Mouse (Mus musculus): Measurements from ENCODE around the gene Fam114a1. TPM values are rescaled to one million over a fixed set of nuclear protein-coding genes. Genes with fewer than 3 reads are reported as not detected.

The Fam114a1 gene
- polyA plus RNA-seq, 1 experiment: 2.1 TPM

DNA sequence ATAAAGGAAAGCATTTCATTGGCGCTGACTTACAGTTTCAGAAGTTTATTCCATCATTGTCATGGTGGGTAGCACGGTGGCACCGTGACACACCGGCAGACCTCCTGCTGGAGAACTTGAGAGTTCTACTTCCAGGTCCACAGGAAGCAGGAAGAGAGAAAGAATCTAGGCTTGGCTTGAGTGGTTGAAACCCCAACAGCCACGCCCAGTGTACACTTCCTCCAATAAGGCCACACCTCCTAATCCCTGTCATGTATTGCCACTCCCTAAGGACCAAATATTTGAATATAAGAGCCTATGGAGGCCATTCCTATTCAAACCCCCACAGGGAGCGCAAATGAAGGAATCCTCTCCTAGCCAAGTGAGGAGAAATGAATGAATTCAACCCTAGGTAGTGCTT is 87.7 kb downstream of the Fam114a1 start:
- Histone ChIP-seq H3K27me3 (ENCODE audit: control insufficient read depth, insufficient read depth, low read length) (no peaks in the 10 kb centered on the region), H3K4me3 (ENCODE audit: control insufficient read depth, low read depth, low read length) (peak overlapping the region; percentile 57), H3K36me3 (ENCODE audit: control insufficient read depth, insufficient read depth, low read length) (no peaks in the 10 kb centered on the region), H3K27ac (ENCODE audit: control insufficient read depth, insufficient read depth, low read depth, low read length) (peak overlapping the region; percentile 10; the same call in 1 of the 2 replicates), H3K4me1 (ENCODE audit: control insufficient read depth, insufficient read depth, low read length) (peaks cover 2% of the 10 kb centered on the region; the same call in 1 of the 2 replicates)
- no peak; the same call in 1 of the 2 replicates for TF ChIP-seq POLR2A (IDR thresholded peaks at IDR 0.05; ENCODE audit: control insufficient read depth, low read depth, low read length)
- no peak for TF ChIP-seq CTCF (IDR thresholded peaks at IDR 0.05; ENCODE audit: control insufficient read depth, insufficient read depth, insufficient replicate concordance, low read depth, low read length)

DNA sequence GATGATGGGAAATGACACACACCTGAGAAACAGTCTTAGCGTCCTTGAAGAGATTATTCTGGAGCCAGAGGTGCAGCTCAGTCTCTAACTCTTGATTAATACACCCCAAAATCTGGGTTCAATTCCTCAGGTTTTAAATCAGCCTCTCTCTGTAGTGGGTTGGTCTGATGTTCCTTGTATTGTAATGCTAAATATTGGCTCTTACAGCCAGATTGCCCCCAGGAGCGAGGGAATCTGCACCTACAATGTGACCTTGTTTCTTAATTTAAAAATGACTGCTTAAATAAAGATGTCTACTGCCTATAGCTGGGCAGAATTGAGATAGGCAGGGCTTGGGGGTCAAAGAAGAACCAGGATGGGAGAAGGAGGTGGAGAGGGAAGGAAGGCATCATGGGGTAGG is 89.9 kb downstream of the Fam114a1 start:
- H3K27me3 ChIP-seq (ENCODE audit: control insufficient read depth, insufficient read depth, low read length): no peaks in the 10 kb centered on the region
- TF ChIP-seq CTCF (IDR thresholded peaks at IDR 0.05; ENCODE audit: control insufficient read depth, insufficient read depth, insufficient replicate concordance, low read depth, low read length) (no peak), POLR2A (IDR thresholded peaks at IDR 0.05; ENCODE audit: control insufficient read depth, low read depth, low read length) (no peak)
- peak overlapping the region; percentile 30; the same call in 1 of the 2 replicates for H3K4me3 ChIP-seq (ENCODE audit: control insufficient read depth, low read depth, low read length)
- H3K4me1 ChIP-seq (ENCODE audit: control insufficient read depth, insufficient read depth, low read length): peaks cover 2% of the 10 kb centered on the region; the same call in 1 of the 2 replicates
- no peaks in the 10 kb centered on the region for H3K36me3 ChIP-seq (ENCODE audit: control insufficient read depth, insufficient read depth, low read length)
- H3K27ac ChIP-seq (ENCODE audit: control insufficient read depth, insufficient read depth, low read depth, low read length): no peak overlapping the region

DNA sequence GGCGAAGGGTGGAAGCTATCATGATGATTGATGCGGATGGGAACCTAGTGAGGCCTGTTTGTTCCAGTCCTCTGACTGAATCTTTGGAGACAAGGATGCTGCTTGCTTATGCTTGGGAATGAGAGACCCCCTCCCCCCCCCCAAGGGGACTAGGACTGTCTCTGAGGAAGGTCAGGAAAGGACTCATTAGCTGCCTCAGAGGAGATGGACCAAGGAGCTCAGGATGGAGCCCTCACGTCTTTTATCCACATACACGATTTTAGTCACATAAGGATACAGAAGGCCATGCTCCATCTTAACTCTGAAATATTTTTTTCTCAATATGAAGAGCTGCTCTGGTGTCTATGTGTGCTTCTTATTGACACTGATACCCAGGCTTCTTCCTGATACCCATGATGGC is 92.4 kb downstream of the Fam114a1 start:
- Histone ChIP-seq H3K27ac (ENCODE audit: control insufficient read depth, insufficient read depth, low read depth, low read length) (no peak overlapping the region), H3K4me1 (ENCODE audit: control insufficient read depth, insufficient read depth, low read length) (peaks cover 2% of the 10 kb centered on the region; the same call in 1 of the 2 replicates), H3K27me3 (ENCODE audit: control insufficient read depth, insufficient read depth, low read length) (no peaks in the 10 kb centered on the region), H3K4me3 (ENCODE audit: control insufficient read depth, low read depth, low read length) (no peak overlapping the region), H3K36me3 (ENCODE audit: control insufficient read depth, insufficient read depth, low read length) (no peaks in the 10 kb centered on the region)
- TF ChIP-seq CTCF (IDR thresholded peaks at IDR 0.05; ENCODE audit: control insufficient read depth, insufficient read depth, insufficient replicate concordance, low read depth, low read length) (no peak), POLR2A (IDR thresholded peaks at IDR 0.05; ENCODE audit: control insufficient read depth, low read depth, low read length) (no peak)

DNA sequence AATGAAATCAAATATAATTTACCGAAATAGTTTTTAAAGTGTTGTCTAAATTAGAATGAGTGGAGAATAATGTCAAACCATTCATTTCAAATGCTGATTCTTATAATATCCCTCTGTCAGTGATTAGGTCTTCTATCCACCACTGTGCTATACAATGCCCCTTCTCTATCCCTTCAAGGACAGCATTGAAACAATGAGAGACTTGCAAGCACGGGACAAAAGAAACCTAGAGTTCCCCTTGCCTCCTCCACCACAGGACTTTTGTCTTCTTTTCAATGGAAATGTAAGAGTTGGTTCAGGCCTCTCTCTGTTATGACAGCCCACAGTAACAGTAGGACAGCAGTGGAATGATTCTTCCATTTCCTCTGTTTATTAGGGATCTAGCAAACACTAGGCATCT is 93.4 kb downstream of the Fam114a1 start:
- Histone ChIP-seq H3K4me1 (ENCODE audit: control insufficient read depth, insufficient read depth, low read length) (peaks cover 2% of the 10 kb centered on the region; the same call in 1 of the 2 replicates), H3K27me3 (ENCODE audit: control insufficient read depth, insufficient read depth, low read length) (no peaks in the 10 kb centered on the region), H3K27ac (ENCODE audit: control insufficient read depth, insufficient read depth, low read depth, low read length) (no peak overlapping the region), H3K4me3 (ENCODE audit: control insufficient read depth, low read depth, low read length) (no peak overlapping the region), H3K36me3 (ENCODE audit: control insufficient read depth, insufficient read depth, low read length) (no peaks in the 10 kb centered on the region)
- TF ChIP-seq POLR2A (IDR thresholded peaks at IDR 0.05; ENCODE audit: control insufficient read depth, low read depth, low read length) (no peak), CTCF (IDR thresholded peaks at IDR 0.05; ENCODE audit: control insufficient read depth, insufficient read depth, insufficient replicate concordance, low read depth, low read length) (no peak)

DNA sequence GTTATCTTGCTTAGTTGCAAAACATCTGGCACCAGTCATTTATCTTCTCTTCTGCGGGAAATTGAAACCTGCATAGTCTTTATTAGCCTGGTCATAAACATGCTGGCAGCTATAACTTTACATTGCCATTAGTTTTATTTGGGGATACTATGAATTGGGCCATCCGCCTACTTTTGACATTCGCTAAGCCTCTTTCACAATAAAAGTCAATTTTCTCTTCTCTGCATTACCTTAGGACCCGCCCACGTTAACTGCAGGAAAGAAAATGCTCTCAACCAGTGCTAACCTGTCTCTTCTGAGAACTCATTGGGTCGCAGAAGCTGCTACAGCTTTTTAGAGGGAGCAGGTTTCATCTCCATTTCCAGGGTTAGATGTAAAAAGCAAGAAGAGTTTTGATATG is 98.3 kb downstream of the Fam114a1 start:
- no peaks in the 10 kb centered on the region for H3K27me3 ChIP-seq (ENCODE audit: control insufficient read depth, insufficient read depth, low read length)
- H3K4me1 ChIP-seq (ENCODE audit: control insufficient read depth, insufficient read depth, low read length): no peaks in the 10 kb centered on the region; the same call in 1 of the 2 replicates
- no peaks in the 10 kb centered on the region for H3K36me3 ChIP-seq (ENCODE audit: control insufficient read depth, insufficient read depth, low read length)
- no peak overlapping the region for H3K4me3 ChIP-seq (ENCODE audit: control insufficient read depth, low read depth, low read length)
- no peak overlapping the region for H3K27ac ChIP-seq (ENCODE audit: control insufficient read depth, insufficient read depth, low read depth, low read length)
- no peak for TF ChIP-seq POLR2A (IDR thresholded peaks at IDR 0.05; ENCODE audit: control insufficient read depth, low read depth, low read length)
- no peak for TF ChIP-seq CTCF (IDR thresholded peaks at IDR 0.05; ENCODE audit: control insufficient read depth, insufficient read depth, insufficient replicate concordance, low read depth, low read length)

DNA sequence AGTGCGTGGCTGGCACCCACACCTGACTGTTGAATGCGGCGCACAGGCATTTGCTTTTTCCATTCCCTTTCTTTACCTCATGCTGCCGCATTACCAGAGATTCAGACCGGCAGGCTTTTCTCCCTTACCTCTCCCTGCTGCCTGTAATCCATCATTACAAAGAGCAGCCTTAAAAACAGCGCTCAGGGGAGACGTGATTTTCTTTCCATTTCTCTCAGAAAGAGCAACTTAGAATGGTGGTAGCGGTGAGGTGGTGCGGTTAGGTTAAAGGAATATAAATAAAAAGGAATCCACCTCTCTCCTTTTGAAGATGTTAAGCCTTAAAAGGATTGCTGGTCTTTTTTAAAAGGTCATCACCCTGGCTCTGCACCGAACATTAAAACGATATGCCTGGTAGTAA is 100.0 kb downstream of the Fam114a1 start:
- TF ChIP-seq CTCF (IDR thresholded peaks at IDR 0.05; ENCODE audit: control insufficient read depth, insufficient read depth, insufficient replicate concordance, low read depth, low read length) (no peak), POLR2A (IDR thresholded peaks at IDR 0.05; ENCODE audit: control insufficient read depth, low read depth, low read length) (no peak)
- Histone ChIP-seq H3K36me3 (ENCODE audit: control insufficient read depth, insufficient read depth, low read length) (no peaks in the 10 kb centered on the region), H3K27ac (ENCODE audit: control insufficient read depth, insufficient read depth, low read depth, low read length) (no peak overlapping the region), H3K27me3 (ENCODE audit: control insufficient read depth, insufficient read depth, low read length) (no peaks in the 10 kb centered on the region), H3K4me3 (ENCODE audit: control insufficient read depth, low read depth, low read length) (no peak overlapping the region), H3K4me1 (ENCODE audit: control insufficient read depth, insufficient read depth, low read length) (no peaks in the 10 kb centered on the region; the same call in 1 of the 2 replicates)

DNA sequence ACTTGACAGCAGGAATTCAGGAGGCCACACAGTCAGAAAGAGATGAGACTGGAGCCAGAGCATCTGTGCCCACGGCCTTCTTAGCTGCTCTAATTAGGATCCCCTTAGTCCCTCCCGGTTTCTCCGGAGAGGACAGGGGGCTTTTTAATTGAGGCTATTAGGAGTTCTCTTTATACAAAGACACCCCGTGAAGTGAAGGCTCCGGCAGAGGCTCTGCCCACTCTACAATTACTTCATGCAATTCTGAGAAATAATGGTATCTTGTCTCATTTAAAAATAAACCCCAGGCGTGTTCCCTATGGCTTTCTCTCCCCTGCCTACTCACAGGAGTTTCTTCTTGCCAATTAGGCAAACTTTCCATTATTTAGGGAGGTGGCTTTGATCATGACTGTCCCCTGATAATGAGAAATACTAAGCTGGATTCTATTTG is 101.8 kb downstream of the Fam114a1 start:
- no peak overlapping the region for H3K27ac ChIP-seq (ENCODE audit: control insufficient read depth, insufficient read depth, low read depth, low read length)
- no peak for TF ChIP-seq POLR2A (IDR thresholded peaks at IDR 0.05; ENCODE audit: control insufficient read depth, low read depth, low read length)
- TF ChIP-seq CTCF (IDR thresholded peaks at IDR 0.05; ENCODE audit: control insufficient read depth, insufficient read depth, insufficient replicate concordance, low read depth, low read length): no peak
- no peaks in the 10 kb centered on the region for H3K27me3 ChIP-seq (ENCODE audit: control insufficient read depth, insufficient read depth, low read length)

More for the DNA sequence above, 101.8 kb downstream of the Fam114a1 start:
- Histone ChIP-seq H3K4me1 (ENCODE audit: control insufficient read depth, insufficient read depth, low read length) (no peaks in the 10 kb centered on the region; the same call in 1 of the 2 replicates), H3K4me3 (ENCODE audit: control insufficient read depth, low read depth, low read length) (no peak overlapping the region), H3K36me3 (ENCODE audit: control insufficient read depth, insufficient read depth, low read length) (no peaks in the 10 kb centered on the region)
